Mouse (Mus musculus) E14TG2a.4 (cell line): ENCODE measurements around the gene Gm42420.
A peak's percentile ranks its signal among the peaks of the same experiment; 100 is the strongest.

Experiments used
- H3K27me3 ChIP-seq: 2 replicates; pipeline ENCODE4 v1.6.1; 2014; ENCODE audit warnings: low read length, control low read depth; ENCODE audit not compliant: insufficient read depth
- H3K36me3 ChIP-seq: 2 replicates; pipeline ENCODE4 v1.6.1; 2014; ENCODE audit warnings: low read length, control low read depth; ENCODE audit not compliant: insufficient read depth
- H3K4me1 ChIP-seq: replicated peaks from 2 replicates; pipeline ENCODE4 v1.6.1; 2014; ENCODE audit warnings: low read depth, low read length, control low read depth
- H3K4me3 ChIP-seq: replicated peaks from 2 replicates; pipeline ENCODE4 v1.5.1; 2014; ENCODE audit warnings: mild to moderate bottlenecking, low read length
- H3K9me3 ChIP-seq: 2 replicates; pipeline ENCODE4 v1.6.1; 2014; ENCODE audit warnings: low read length, control low read depth
- CTCF ChIP-seq: conservative IDR thresholded peaks from 2 replicates; pipeline ENCODE4 v1.5.1; 2014; ENCODE audit warnings: low read length
- NANOG ChIP-seq: IDR thresholded peaks from 2 replicates; pipeline ENCODE4 v1.6.1; 2014; ENCODE audit warnings: borderline replicate concordance, low read length, mixed read lengths
- POU5F1 ChIP-seq: IDR thresholded peaks from 2 replicates; pipeline ENCODE4 v1.6.1; 2014; ENCODE audit warnings: low read length, borderline replicate concordance

The Gm42420 gene

DNA sequence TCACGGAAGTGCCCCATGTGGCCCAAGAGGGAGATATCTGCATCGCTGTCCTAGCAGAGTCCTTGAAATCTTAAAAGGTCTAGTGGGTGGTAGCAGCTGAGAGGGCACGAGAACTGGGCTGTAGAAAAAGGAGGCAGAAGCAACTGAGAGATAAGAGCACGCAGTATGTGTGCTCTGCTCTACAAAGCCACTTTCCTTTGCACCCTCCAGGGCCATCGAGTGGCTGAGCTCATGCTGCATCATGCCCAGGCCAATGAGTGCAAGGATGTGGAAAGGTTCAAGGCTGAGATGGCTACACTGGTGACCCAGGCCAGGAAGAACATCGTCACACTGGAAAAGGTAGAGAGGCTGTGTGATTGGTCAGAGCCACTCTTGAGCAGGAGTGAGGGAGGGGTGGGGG, at the start of gene Gm42420:
Gene Gm42420, plus strand, starts transcription at position 237 of the 400 bp plus-strand sequence.
- Histone ChIP-seq H3K9me3 (no peaks in the 10 kb centered on the region), H3K36me3 (peaks cover 13% of the 10 kb centered on the region; the same call in 1 of the 2 replicates), H3K4me3 (no peak within 1 kb of the TSS), H3K4me1 (peaks cover 4% of the 10 kb centered on the region), H3K27me3 (no peaks in the 10 kb centered on the region)
- no peak for TF ChIP-seq NANOG

DNA sequence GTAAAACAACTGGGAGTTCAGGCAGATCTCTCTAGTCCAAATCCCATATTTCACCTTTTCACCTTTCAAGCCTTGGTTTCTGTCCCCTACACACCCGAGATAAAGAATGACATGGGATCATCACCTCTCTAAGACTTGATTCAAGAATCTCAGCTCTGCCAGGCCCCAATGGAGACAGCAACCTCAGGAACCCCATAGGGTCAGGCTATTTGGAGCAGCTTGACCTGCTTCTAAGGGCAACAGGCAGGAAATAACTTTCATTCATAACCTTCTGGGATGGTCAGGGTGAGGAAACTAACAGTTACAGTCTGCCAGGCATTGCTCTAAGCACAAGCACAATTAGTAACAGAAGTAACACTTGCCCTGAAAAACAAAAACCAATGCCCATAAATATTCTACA, 48.9 kb upstream of the Gm42420 start:
- TF ChIP-seq NANOG (no peak), POU5F1 (no peak), CTCF (no peak)
- H3K4me3 ChIP-seq: no peak overlapping the region

DNA sequence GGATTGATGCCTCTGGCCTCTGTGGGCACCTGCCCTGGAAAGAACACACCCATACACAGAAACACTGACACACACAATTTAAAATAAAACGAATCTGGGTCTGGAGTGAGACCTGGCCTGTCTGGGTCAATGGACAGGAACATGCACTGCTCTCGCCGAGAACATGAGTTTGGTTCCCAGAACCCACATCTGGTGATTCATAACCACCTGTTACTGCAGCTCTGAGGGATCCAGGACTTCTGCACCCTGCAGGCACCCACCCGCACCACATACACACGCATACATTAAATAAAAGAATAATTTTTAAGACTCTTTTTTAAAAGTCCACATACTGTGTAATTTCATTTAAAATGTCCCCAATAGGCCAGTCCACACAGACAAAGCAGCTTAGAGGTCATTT, 48.3 kb upstream of the Gm42420 start:
- Histone ChIP-seq H3K36me3 (peaks cover 11% of the 10 kb centered on the region; the same call in 1 of the 2 replicates), H3K4me1 (peaks cover 83% of the 10 kb centered on the region), H3K27me3 (no peaks in the 10 kb centered on the region), H3K4me3 (no peak overlapping the region), H3K9me3 (no peaks in the 10 kb centered on the region)
- TF ChIP-seq CTCF (no peak), POU5F1 (no peak), NANOG (no peak)

More for the DNA sequence above, 48.9 kb upstream of the Gm42420 start:
- Histone ChIP-seq H3K9me3 (no peaks in the 10 kb centered on the region), H3K36me3 (peaks cover 15% of the 10 kb centered on the region; the same call in 1 of the 2 replicates), H3K27me3 (no peaks in the 10 kb centered on the region), H3K4me1 (peaks cover 76% of the 10 kb centered on the region)

DNA sequence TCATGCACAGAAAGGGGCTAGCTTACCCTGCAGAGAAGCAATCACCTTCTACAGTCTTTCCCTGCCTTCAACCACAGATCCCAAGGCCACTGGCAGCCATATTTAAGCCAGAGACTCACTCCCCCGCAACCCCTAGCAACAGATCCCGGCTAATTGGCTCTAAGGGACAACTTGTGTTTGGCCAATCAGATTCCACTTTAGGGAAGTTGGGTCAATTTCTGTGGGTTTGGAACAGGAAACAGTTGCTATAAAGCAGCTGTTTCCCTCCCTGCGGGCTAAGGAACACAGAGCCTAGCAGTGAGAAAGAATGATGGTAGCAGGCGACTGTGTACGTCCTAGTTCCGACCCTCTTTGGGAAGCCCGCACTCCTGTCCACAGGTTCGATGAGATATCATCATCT, 47.3 kb upstream of the Gm42420 start:
- Histone ChIP-seq H3K36me3 (peaks cover 5% of the 10 kb centered on the region; the same call in 1 of the 2 replicates), H3K4me3 (peak overlapping the region; percentile 14), H3K4me1 (peaks cover 86% of the 10 kb centered on the region), H3K27me3 (no peaks in the 10 kb centered on the region), H3K9me3 (no peaks in the 10 kb centered on the region)
- TF ChIP-seq POU5F1 (no peak), CTCF (no peak), NANOG (0 out of 2 replicates have a peak, but pooled peaks have one; percentile 21)

DNA sequence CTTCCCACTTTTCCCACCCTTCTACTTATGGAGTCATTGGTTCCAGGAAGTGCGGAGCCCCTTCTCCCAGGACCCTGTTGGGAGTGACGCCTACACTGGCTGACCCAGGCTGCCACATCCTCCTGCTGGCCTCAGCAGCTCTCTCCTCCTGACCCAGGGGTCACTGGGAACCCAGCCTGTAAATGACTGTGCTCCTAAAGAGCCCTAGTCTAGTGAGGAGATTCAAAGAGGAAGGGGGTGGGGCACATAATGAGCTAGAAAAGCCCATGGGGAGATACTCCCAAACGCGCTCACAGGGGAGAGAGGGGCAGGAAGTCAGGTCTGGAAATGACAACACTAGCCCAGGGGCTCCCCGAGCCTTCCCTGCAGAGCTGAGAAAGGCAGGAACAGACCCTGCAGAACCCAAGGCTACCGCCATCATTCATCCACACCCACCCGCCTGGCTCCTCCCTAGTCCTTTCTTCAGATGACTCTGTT, 45.8 kb upstream of the Gm42420 start:
- no peaks in the 10 kb centered on the region for H3K9me3 ChIP-seq
- no peak for TF ChIP-seq CTCF
- TF ChIP-seq NANOG: no peak
- no peak for TF ChIP-seq POU5F1
- H3K27me3 ChIP-seq: no peaks in the 10 kb centered on the region
- peak overlapping the region; percentile 64 for H3K4me3 ChIP-seq
- H3K36me3 ChIP-seq: no peaks in the 10 kb centered on the region; the same call in 1 of the 2 replicates
- H3K4me1 ChIP-seq: peaks cover 89% of the 10 kb centered on the region

DNA sequence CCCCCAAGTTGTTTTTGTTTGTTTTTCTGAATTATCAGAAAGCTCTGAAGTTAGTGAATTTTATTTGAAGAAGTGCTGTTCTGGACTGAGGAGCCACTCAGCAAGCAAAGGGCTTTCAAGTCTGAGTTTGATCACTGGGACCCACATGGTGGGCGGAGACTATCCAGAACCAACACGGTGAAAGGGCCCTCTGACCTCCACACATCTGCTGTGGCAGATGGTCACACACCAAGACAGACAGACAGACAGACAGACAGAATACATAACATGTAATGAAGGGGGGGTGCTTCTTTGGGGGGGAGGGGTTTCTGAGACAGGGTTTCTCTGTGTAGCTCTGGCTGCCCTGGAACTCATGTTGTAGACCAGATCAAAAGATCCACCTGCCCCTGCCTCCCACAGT, 45.0 kb upstream of the Gm42420 start:
- no peaks in the 10 kb centered on the region for H3K9me3 ChIP-seq
- no peaks in the 10 kb centered on the region for H3K27me3 ChIP-seq
- H3K4me1 ChIP-seq: peaks cover 90% of the 10 kb centered on the region
- H3K36me3 ChIP-seq: no peaks in the 10 kb centered on the region; the same call in 1 of the 2 replicates
- peak overlapping the region; percentile 64 for H3K4me3 ChIP-seq
- TF ChIP-seq POU5F1 (no peak), CTCF (no peak), NANOG (no peak)

DNA sequence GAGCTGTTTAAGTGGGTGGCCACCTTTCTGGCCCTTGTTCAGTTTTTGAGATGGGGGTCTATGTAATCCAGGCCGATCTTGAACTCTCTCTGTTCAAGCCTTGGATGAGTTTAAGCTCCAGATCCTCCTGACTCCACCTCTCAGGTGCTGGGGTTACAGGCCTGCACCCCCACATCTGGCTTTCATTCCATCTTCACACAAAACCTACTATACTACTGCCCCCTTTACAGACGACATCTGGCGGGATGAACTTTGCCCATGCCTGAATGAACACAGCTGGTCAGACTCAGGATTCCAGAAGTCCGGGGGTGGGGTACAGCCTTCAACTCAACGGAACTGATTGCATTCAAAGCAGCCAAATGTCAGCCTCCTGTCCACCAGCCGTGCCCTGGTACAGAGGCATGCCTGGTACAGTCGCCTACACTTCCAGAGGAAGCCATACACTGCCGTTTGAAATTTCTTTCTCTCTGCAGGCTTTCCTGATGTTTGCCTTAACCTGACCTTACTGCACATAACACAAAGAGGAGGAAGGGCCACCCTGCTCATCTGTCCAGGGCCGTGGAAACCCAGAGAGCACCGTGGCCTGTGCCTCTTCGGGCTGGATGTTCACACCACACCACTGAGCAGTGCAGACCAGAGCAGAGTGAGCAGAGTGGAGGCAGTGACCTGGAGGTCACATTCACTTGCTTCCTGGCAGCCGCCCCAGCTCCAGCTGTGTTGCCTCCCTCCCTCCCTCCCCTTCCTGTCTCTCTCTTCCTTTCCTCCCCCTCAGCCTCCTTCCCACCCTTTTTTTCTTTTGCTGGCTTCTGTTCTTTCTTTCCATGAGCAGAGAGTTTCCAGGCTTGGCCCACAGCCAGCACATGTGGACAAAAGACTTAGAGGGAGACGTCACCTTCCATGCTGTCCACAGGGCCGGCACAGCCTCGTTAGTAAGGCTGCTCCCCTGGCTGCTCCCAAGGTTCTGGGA, 42.6 kb upstream of the Gm42420 start:
- Histone ChIP-seq H3K27me3 (no peaks in the 10 kb centered on the region), H3K9me3 (no peaks in the 10 kb centered on the region), H3K4me3 (peak overlapping the region; percentile 60), H3K36me3 (peaks cover 3% of the 10 kb centered on the region; the same call in 1 of the 2 replicates), H3K4me1 (peaks cover 98% of the 10 kb centered on the region)
- TF ChIP-seq NANOG (no peak), CTCF (no peak), POU5F1 (no peak)

DNA sequence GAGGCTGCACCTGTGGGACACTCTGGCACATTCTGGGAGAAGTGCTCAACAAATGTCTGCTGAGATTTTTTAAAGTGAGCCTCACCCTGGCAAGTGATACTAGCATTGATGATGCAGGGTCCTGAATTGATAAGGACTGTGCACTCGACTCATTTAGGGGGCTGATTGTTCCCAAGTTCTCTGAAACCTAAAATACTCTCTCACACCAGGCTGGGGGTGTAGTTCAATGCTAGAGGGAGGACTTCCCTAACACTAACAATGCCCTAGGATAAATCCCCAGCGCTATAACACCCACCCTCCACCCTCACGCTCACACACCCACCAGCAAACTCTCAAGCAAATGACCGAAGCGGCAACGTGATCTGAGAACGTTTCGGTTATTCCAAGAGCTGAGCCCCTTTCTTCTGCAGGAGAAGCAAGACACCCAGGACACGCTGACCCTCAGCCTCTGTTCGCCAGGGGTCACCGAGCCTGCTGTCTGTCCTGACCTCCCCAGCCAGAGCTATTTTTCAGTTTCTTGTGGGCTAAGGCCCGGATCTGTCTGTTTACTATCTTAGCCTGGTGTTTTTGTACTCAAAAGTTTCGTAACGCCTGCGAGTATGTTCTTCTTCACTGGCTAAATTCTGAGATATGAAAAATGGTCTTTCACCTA, 41.7 kb upstream of the Gm42420 start:
- Histone ChIP-seq H3K36me3 (peaks cover 5% of the 10 kb centered on the region; the same call in 1 of the 2 replicates), H3K27me3 (no peaks in the 10 kb centered on the region), H3K4me3 (peak overlapping the region; percentile 60), H3K9me3 (no peaks in the 10 kb centered on the region), H3K4me1 (peaks cover 98% of the 10 kb centered on the region)
- TF ChIP-seq POU5F1 (no peak), CTCF (no peak), NANOG (no peak)
